Mouse (Mus musculus) MEL (cell line): ENCODE measurements around the gene Asic3.

Experiments
- CTCF ChIP-seq, 3 experiments: IDR thresholded peaks in 2 of 3; conservative IDR thresholded peaks in 1 of 3; 2 replicates each; pipeline ENCODE4 v1.5.1; 2011 to 2012; ENCODE audit warnings: low read length in 3 of 3, low read depth in 2 of 3, mild to moderate bottlenecking in 2 of 3, improper control_type of control experiment in 1 of 3, inconsistent platforms in 1 of 3, mixed read lengths in 1 of 3, moderate library complexity in 1 of 3; ENCODE audit not compliant: control insufficient read depth in 1 of 3, insufficient read depth in 1 of 3, poor library complexity in 1 of 3, severe bottlenecking in 1 of 3
- EP300 ChIP-seq, 2 experiments: IDR thresholded peaks; 2 replicates each; pipeline ENCODE4 v1.6.1; 2011; ENCODE audit warnings: improper control_type of control experiment in 2 of 2, low read length in 2 of 2, low read depth in 1 of 2, mild to moderate bottlenecking in 1 of 2
- HCFC1 ChIP-seq: IDR thresholded peaks from 2 replicates; pipeline ENCODE4 v1.6.1; 2012; ENCODE audit warnings: low read depth, mild to moderate bottlenecking, inconsistent platforms, low read length, improper control_type of control experiment, moderate library complexity
- MAZ ChIP-seq: IDR thresholded peaks from 2 replicates; pipeline ENCODE4 v1.6.1; 2012; ENCODE audit warnings: low read depth, mild to moderate bottlenecking, inconsistent platforms, low read length, improper control_type of control experiment
- MEF2A ChIP-seq: IDR thresholded peaks from 2 replicates; pipeline ENCODE4 v1.6.1; 2014; ENCODE audit warnings: low read depth, mild to moderate bottlenecking, inconsistent platforms, low read length, improper control_type of control experiment; ENCODE audit not compliant: poor library complexity, insufficient replicate concordance, severe bottlenecking; ENCODE audit errors: extremely low read depth
- POLR2A ChIP-seq, 2 experiments: IDR thresholded peaks; 2 replicates each; pipeline ENCODE4 v1.6.1; 2011 to 2012; ENCODE audit warnings: low read length in 2 of 2, mild to moderate bottlenecking in 2 of 2, control low read depth in 1 of 2, improper control_type of control experiment in 1 of 2, low read depth in 1 of 2, moderate library complexity in 1 of 2; ENCODE audit not compliant: control insufficient read depth in 1 of 2, insufficient read depth in 1 of 2, poor library complexity in 1 of 2
- RAD21 ChIP-seq: IDR thresholded peaks from 2 replicates; pipeline ENCODE4 v1.6.1; 2011; ENCODE audit warnings: mild to moderate bottlenecking, low read depth, low read length, improper control_type of control experiment

DNA sequence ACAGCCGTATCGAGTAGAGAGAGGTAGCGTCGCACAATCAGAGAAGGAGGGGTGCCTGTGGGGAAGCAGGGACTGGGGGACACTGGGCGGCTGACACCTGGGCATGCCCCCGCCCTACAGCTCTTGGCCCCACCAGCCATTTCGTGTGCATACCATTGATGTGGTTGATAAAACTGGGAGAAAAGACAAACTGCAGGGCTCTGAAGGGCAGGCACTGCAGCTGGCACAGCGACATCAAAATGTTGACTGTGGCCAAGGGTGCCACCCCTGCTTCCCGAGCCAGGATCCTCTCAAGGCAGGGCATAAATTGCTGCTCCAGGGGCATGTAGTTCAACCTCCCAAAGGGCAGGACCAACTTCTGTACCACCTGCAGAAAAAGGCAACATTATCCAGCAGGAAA is 28.8 kb downstream of the Asic3 start:
- TF ChIP-seq CTCF (IDR thresholded peaks at IDR 0.05 in 2 of 3, conservative IDR thresholded peaks at IDR 0.05 in 1 of 3; ENCODE audit: control insufficient read depth in 1 of 3, insufficient read depth in 1 of 3, low read depth in 2 of 3, low read length in 3 of 3, poor library complexity in 1 of 3, severe bottlenecking in 1 of 3) = no peak
- TF ChIP-seq POLR2A (IDR thresholded peaks at IDR 0.05; ENCODE audit: control insufficient read depth in 1 of 2, insufficient read depth in 1 of 2, low read depth in 1 of 2, low read length in 2 of 2, poor library complexity in 1 of 2) = no peak
- TF ChIP-seq HCFC1 = no peak
- no peak for TF ChIP-seq MAZ
- no peak for TF ChIP-seq MEF2A
- no peak for TF ChIP-seq RAD21
- no peak for TF ChIP-seq EP300 (IDR thresholded peaks at IDR 0.05; ENCODE audit: low read depth in 1 of 2, low read length in 2 of 2)
